Mouse (Mus musculus): ENCODE measurements around the gene Hcrtr2.

GRCm38 (mm10) chr9:76217178-76217975, 106.3 kb downstream of the Hcrtr2 start:
- no peak for TF ChIP-seq CTCF (IDR thresholded peaks at IDR 0.05; ENCODE audit: control insufficient read depth, insufficient read depth, insufficient replicate concordance, low read depth, low read length)
- TF ChIP-seq POLR2A (IDR thresholded peaks at IDR 0.05; ENCODE audit: control insufficient read depth, low read depth, low read length) = no peak

All from testis, adult 2 months (tissue).